Mouse (Mus musculus) cerebellum, adult 2 months (tissue): ENCODE data around the gene B9d1.

Source experiments
- CTCF ChIP-seq: fragments of 200-500 bp; IDR thresholded peaks from 2 replicates; pipeline ENCODE4 v1.5.1; 2011; ENCODE audit warnings: low read depth, mild to moderate bottlenecking, control low read depth, low read length, moderate library complexity, borderline replicate concordance; ENCODE audit not compliant: insufficient read depth
- POLR2A ChIP-seq: fragments of 200-500 bp; IDR thresholded peaks from 2 replicates; pipeline ENCODE4 v1.6.1; 2011; ENCODE audit warnings: low read length, control low read depth, borderline replicate concordance; ENCODE audit not compliant: insufficient read depth

DNA sequence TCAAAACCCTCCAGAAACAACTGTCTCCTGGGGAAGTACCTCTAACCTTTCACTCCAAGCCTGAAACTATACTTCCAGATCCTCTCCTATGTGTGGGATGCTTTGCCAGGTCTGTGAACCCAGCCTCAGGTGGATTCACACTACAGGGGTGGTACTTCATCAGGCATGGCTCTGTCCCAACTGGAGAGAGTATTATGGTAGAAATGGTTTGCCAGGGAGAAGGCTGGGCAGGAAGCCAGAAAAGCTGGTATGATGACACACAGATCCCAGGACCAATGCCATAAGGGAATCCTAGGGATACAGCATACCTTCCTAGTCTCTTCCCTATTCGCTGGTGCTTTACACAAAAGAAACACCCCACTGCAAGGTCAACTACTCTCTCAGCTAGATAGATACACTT is 21.9 kb downstream of the B9d1 start:
- no peak for TF ChIP-seq CTCF
- TF ChIP-seq POLR2A: no peak
